Mouse (Mus musculus) activated CD4-positive, CD25-positive, alpha-beta regulatory T cell, adult 4 months (primary cell): ENCODE data around the gene Nlgn3. TPM values are rescaled to one million over a fixed set of nuclear protein-coding genes. Genes with fewer than 3 reads are reported as not detected.
"Not testable (repeated sequence)": the region's sequence is repeated elsewhere in the genome, so short reads cannot be mapped to it uniquely, and the experiment has no call there.

ENCODE experiments used
- ATAC-seq: one replicate; pipeline ENCODE4 v1.8.0; 2017
- polyA plus RNA-seq, 2 experiments: library from polyadenylated mRNA; unstranded; fragments of 100-300 nt; shearing (Covaris generic); gene quantifications; one replicate each; pipeline ENCODE4 v1.2.1; 2017

The Nlgn3 gene
- polyA plus RNA-seq, 2 experiments from 2014 or later = 0.33 TPM; not detected in 1

DNA sequence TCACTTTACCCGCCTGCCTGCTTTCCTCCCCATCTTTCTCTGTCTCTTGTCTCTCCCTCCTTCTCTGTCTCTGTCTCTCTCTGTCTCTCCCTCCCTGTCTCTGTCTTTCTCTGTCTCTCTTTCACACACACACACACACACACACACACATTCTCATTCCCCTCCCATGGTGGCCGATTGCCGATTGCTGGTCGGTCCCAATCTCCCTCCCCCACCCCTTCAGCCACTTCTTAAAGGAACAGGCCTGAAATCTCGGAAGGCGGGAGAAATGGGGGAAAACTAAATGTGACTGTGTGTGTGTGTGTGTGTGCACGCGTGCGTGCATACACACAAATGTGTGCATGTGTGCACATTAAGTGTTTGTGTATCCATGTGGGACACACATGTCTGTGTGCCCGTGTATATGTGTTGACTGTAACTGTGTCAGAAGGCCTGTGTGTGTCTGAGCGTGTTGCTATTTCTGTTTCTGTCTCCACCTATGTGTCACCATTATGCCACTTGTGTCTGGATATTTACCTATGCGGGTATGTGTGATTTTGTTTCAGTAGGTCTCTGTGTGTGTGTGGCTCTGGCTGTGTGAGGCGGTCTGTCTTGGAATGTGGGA is 1.6 kb downstream of the Nlgn3 start:
- ATAC-seq = no peak

DNA sequence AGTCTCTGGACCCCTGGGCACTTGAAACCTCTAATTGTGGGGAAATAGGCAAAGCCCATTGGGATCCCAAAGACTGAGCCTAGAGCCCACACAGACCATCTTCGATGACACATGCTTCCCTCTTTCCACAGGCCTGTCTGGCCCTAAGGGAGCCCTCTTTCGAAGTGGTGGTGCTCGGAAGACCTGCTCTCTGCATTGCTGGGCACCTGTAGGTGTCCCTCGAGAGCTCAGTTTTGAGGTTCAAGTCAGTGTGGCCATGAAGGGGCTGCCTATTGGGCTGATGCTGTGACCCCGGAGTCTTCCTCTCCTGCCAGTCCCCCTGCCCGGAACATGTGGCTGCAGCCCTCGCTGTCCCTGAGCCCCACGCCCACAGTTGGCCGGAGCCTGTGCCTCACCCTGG is 2.7 kb downstream of the Nlgn3 start:
- ATAC-seq = no peak

DNA sequence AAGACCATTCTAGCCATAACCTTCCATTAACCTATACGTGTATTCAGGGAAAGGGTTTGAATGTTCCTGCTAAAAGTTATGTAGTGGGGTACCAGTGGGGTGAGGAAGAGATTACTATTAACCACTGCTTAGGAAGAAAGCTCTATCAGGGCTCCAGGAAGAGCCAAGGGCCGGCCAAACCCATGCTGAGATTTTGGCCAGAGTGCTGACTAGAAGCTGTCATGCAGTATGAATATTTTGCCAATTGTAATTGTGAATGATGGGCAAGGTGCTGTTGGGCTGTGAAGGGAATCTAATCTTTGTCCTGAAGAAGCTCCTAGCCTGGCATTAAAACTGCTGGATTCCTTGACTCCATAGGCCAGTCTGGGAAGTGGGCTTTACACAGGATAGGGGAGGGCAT is 5.7 kb downstream of the Nlgn3 start:
- no peak for ATAC-seq

DNA sequence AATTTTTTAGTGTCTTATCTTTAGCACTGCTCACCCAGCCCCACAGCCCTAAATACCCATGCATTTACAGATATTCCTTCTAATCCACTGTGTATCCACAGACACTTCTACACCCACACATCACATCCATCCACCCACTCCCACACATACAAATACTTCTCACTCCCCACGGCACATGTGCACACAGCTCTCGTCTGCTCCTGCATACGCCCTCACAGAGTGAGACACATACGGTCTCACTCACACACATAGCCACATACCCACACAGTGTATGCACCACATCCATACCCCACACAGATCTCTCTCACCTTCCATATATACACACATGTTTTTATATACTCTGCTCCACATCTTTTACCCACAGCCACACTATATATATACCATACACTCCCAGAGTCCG is 10.3 kb downstream of the Nlgn3 start:
- no peak for ATAC-seq

DNA sequence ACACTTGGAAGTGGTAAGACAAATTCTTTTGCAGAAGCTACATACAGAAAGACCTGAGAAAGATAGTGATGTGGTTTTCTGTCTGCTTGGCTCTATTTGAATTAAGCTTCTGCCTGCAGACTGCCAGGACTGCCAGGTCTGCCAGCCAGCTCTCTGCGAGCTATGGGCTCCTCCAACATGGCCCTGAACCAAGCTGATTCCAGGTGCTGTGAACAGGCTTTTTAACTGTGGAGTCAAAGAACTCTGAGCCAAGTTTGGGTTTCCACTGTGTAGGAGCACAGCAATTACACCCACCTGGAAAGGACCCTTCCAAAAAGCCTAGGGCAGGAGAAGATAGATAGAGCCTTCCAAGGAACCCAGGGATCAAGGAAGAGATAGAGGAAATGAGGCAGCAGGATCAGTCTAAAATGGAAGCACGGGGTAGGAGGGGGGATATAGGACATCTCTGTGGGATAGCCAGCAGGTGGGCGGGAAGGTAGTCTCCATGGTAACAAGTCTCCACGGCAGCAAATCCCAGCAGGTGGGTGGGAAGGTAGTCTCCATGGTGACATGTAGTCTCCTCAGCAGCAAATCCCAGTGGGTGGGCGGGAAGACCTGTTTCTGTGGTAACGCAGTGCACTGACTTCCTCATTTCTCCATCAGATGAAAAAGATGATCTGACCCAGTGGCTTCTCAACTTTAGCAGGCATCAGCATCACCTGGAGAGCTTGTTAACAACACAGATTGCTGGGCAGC is 14.8 kb downstream of the Nlgn3 start:
- no peak for ATAC-seq

DNA sequence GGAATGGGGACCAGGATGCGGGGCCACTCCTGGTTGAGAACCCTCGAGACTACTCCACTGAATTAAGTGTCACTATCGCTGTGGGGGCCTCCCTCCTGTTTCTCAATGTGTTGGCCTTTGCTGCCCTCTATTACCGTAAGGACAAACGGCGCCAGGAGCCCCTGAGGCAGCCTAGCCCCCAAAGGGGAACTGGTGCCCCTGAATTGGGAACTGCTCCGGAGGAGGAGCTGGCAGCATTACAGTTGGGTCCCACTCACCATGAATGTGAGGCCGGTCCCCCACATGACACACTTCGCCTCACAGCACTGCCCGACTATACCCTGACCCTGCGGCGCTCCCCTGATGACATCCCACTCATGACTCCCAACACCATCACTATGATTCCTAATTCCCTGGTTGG is 20.8 kb downstream of the Nlgn3 start:
- ATAC-seq = no peak

DNA sequence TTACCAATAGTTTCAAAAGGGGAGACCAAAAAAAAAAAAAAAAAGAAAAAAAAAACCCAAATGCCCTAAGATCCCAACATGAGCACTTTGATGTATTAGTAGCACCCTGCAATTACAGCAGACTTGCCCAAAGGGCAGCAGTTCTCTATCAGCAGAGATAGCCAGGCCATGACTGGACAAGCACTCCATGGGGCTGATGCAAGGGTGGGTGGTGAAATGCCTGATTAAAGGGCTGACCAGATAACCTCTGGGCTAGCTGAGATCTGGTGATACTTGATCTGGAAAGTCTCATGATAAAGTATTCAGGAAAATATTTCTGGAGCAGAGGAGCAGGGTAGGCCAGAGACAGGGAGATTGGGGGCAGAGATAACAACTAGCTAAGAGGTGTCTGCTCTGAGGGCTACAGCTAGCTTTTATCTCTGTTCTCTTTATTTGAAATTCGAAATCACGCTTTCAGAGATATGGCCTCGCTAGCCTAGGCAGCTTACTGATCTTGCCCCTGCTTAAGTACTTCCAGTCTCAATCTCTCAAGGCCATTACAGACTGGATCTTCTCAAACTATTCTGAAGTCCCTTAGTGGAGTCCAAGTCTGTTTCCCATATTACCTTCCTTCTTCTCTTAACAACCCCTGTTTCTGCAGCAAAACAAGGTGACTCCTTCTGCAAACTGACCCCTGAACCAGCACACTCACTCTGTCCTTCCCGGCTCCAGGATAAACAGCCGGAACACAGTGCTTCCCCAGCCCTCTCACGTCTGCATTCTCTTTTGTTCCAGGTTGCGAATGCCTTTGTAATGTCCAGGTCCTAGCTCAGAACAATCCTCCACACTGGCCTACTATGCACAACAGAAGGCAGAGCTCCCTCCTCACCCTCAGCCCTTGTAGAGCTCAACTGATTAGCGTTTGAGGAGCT is 27.3 kb downstream of the Nlgn3 start:
- ATAC-seq = no peak

DNA sequence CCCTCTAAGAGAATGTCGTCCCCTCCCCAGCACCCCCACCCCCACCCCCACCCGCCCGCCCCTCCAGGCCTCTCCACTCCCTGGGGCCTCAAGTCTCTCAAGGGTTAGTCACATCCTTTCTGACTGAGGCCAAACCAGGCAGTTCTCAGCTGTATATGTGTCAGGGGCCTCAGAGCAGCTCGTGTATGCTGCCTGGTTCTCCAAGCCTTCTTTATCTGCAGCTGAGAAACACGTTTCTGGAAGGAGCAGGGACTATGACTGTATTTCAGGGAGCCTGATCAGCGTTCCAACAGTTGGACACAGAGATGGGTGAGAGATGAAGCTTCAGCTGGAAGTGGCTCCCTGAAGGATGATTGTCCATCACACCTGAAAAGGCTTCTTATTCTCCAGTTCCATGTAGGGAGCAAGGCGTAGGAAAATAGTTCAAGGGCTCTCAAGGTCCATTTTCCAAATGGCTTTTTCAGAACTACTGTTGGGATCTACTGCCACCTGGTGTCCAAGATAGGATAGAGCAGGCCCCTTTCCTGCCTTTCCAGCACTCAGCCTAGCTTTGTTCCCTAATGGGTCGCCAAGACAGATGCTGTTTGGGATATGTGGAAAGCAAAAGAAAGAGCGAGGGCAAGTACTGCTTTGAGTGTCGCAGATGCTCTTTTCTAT is 30.5 kb downstream of the Nlgn3 start:
- ATAC-seq = no peak

DNA sequence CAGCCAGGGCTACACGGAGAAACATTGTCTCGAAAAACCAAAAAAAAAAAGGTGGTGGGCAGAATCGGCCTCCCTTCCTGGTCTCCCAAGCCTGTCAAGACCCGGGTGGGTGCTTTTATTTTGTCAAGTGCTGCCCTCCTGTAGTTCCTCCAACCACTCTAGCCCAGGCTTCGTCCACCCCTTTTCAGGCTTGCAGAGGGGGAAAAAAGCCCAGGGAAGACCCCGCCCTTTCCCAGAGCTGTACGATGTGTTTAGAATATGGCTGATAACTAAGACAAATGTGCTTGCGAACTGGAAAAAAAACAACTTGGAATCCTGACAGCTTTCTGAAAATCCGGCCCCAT is 33.0 kb downstream of the Nlgn3 start:
- ATAC-seq = no peak

DNA sequence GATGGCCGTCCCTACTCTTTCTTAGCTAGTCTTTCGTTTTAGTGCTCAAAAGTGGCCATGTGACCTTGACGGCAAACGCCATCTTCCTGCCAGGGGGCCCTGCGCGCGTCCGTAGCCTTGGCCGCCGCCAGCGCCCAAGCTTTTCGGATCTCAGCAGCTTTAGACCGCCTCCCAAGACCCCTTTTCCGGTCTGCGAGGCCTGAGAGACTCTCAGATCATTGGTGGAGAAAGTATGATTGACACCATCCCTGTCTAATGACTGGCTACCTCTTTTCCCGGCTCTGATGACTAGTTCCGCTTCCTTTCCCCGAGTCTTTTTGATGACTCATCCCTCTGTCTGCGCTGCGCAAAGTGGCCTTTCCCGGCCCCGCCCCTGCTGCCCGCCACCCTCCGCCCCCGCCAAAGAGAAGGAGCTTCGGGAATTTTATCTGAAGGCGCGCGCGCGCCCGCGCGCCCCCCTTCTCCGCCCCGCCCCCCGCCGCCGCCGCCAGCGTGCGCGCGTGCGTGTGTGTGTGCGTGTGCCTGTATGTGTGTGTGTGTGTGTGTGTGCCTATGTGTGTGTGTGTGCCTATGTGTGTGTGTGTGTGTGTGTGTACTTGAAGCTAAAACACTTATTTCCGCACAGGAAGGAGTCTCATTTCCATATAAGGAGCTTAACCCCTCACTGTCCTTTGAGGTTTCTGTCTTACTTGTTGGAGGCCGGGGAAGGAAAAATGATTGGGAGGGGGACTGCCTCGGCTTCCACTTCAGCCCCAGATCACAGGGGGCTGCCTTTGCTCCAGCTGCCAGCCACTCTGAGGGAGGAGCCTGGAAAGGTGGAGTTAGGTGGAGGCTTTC is 33.6 kb downstream of the Nlgn3 start:
- ATAC-seq = peak; percentile 93

DNA sequence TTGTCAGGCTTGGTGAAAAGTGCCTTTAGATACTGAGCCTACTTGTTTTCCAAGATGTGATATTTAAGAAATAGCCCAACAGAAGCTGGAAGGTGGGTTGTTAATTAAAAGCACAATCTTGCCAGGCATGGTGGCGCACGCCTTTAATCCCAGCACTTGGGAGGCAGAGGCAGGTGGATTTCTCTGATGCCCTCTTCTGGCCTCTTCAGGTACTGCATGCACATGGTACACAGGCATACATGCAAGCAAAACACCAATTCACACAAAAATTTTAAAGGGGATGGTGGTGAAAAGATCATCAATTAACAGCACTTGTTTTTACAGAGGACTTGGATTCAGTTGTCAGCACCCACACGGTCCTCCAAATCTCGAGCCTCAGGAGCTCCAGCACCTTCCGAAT is 35.6 kb downstream of the Nlgn3 start:
- ATAC-seq = no peak

DNA sequence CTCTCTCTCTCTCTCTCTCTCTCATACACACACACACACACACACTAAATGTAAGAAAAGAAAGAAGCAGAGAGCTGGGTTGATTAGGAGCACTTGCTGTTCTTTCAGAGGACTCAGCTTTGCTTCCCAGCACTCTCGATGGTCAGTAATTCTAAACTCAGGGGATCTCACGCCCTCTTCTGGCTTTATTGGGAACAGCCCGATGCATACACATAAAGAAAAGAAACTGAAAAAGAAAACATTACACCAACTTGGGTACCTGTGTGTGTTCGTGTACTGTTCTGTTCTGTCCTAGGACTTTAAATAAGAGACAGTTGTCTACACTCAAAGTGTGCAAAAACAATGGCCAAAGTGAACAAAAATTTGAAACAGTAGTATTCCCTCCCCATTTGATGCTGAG is 39.7 kb downstream of the Nlgn3 start:
- no peak for ATAC-seq

DNA sequence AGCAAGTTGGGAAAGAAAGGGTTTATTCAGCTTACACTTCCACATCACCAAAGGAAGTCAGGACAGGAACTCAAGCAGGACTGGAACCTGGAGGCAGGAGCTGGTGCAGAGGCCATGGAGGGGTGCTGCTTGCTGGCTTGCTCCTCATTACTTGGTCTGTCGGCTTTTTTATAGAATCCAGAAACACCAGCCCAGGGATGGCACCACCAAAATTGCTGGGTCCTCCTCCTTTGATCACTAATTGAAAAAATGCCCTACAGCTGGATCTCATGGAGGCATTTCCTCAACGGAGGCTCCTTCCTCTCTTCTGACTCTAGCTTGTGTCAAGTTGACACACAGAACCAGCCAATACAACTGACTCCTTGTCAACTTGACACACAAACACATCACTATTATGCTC is 43.9 kb downstream of the Nlgn3 start:
- not testable (repeated sequence) for ATAC-seq

DNA sequence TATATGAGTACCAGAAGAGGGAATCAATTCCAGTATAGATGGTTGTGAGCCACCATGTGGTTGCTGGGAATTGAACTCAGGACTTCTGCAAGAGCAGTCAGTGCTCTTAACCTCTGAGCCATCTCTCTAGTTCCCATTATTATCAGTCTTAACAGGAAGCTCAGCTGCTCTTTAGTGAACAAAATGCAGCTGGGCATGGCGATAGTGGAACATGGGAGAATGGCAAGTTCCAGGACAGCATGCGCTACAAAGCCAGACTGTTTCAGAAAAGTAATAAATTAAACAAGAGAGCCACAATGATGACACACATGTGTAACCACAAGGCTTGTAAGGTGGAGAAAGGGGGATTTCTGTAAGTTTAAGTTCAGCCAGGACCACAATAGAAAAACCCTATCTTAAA is 46.5 kb downstream of the Nlgn3 start:
- ATAC-seq = no peak

DNA sequence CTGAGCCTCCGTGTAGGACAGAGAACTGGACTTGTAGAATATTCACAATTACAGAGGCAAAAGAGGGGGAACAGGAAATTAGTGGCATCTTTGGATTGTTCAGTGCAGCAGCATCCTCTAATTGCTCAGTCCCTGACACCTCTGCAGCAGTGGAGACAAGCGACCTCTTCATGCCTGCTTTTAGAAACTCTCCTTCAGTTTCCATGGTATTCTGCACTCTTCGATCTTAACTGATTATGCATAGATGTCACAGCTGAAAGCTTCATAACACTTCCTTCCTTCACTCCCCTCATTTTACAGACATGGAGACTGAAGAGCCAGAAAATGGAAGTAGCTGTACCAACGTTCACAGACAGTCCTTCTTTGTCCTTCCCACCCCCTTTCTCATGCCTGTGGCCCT is 47.5 kb downstream of the Nlgn3 start:
- ATAC-seq = no peak

DNA sequence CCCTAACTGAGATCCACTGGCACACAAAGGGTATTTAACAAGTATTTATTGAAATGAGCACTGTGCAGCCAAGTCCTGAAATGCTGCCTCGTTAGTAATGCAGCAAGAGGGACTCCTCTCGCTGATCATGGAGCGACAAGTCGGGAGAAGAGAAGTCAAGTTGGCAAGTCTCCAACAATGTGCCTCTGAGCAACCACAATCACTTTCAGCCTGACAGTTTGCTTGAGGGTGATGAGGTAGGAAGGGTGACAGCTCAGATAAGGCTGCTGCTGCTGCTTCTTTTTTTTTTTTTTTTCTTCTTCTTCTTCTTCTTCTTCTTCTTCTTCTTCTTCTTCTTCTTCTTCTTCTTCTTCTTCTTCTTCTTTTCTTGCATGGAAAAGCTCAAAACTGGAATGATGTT is 52.2 kb downstream of the Nlgn3 start:
- ATAC-seq = no peak

DNA sequence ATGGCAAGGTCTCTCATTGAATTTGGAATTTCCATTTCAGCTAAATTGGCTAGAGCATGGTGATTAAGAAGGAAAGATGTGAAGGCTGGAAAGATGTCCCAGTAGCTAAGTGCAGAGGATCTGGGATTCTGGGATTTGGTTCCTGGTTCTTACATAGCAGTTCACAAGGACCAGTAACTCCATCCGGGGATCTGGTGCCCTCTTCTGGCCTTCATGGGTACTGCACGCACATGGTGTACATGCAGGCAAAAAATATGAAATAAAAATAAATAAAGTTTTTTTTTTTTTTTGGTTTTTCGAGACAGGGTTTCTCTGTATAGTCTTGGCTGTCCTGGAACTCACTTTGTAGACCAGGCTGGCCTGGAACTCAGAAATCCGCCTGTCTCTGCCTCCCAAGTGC is 59.9 kb downstream of the Nlgn3 start:
- not testable (repeated sequence) for ATAC-seq

DNA sequence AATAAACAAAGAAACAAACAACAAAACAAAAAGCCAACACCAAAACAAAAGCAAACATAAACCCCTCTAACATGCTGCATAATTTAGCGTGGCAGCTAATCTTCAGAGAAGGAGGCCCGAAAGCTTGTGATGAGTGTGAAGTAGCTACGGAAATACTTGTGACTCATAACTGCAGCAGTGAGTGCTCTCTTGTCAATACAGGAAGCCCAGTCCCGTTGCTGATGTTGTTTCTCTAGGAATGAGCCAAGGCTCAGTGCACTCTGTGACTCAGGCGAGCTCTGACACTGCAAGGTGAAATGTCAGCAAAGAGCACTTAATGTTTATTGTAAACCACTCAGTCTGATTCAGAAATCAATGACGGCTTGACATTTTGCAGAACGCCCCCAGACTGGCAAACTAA is 70.0 kb downstream of the Nlgn3 start:
- peak; percentile 85 for ATAC-seq

DNA sequence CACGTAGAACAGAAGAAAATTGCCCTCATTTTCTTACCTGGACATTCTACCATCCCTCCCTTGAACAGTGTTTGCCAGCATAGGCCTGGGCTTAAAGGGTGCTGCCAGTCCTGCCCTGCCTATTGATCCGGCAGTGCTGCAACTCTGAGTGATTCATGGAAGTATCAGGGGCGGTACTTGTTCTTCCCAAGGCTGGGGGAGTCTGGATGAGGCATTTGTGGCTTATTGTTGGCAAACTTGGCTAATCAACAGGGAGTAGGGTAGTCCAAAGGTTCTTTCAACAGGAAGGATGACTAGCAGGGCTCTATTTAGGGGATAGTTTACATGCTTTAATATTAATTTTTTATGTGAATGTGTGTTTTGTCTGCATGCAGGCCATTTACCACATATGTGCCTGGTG is 71.6 kb downstream of the Nlgn3 start:
- ATAC-seq = no peak

DNA sequence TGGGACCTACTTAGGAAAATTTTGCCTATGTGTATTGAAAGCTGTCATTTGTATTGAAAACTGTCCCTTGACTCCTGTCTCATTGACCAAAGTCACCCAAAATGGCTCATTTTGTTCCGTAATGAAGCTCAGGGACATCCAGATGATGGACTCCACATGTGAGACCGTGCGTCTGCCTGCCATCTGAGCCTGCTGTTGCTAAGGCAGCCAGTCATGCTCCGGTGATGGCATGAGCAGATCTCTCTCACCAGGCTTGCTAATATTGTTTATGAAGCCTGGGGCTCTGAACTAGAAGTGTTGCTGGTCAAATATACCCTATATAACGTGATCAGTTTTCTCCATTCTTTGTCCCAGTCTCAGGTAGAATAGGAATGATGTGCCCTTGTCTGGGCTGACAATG is 74.0 kb downstream of the Nlgn3 start:
- ATAC-seq = no peak
